Mouse (Mus musculus): ENCODE measurements around the gene Rdh16f2. TPM values are rescaled to one million over a fixed set of nuclear protein-coding genes. Genes with fewer than 3 reads are reported as not detected.
"Not testable (repeated sequence)": the region's sequence is repeated elsewhere in the genome, so short reads cannot be mapped to it uniquely, and the experiment has no call there.

Gene Rdh16f2
- not detected for total RNA-seq (2021)
- long read RNA-seq, experiment 1: 0 reads
- long read RNA-seq, experiment 2: 0 reads

DNA sequence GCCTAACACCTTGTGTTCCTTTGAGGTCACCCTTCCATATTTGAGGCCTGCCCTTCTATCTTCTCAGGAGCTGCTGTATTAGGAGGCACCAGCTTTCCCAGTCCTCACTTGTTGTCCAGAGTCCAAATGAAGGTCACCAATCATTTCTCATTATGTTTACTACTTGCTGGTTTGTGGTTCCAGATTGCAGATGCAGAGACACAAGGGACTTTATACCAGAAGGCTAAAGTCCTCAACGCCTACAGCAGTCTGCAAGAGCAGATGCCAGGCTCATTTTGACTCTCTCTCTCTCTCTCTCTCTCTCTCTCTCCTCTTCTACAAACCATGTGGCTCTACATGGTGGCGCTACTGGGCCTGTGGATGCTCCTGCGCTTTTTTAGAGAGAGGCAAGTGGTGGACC lies at the start of gene Rdh16f2:
Rdh16f2 (plus strand) TSS at position 243 of the 400 bp plus-strand sequence.
- no peak for DNase-seq (ENCODE audit: low spot score in 2 of 2)

- not testable (repeated sequence) for DNase-seq (ENCODE audit: low spot score in 2 of 2)
Observed at GRCm38 (mm10) chr10:127817268-127817910, 48.9 kb upstream of the Rdh16f2 start.

GRCm38 (mm10) chr10:127821806-127822205 lies 44.5 kb upstream of the Rdh16f2 start:
- DNase-seq (ENCODE audit: low spot score in 2 of 2): not testable (repeated sequence)

DNA sequence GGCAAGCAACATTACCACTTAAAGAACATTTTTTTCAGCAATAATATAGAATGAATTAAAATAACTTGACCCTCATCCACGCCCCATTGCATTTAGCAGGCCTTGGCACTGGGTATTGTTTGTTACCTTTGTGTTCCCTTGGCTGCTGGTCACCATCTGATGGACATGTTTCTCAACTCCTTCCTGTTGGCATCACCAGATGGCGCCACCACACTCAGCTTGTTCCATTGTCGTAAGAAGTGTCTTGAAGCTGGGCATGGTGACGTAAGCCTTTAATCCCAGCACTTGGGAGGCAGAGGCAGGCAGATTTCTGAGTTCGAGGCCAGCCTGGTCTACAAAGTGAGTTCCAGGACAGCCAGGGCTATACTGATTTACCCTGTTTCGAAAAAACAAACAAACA lies 40.9 kb upstream of the Rdh16f2 start:
- DNase-seq (ENCODE audit: low spot score in 2 of 2): peak in 1 of 2 experiments; percentile 7

DNA sequence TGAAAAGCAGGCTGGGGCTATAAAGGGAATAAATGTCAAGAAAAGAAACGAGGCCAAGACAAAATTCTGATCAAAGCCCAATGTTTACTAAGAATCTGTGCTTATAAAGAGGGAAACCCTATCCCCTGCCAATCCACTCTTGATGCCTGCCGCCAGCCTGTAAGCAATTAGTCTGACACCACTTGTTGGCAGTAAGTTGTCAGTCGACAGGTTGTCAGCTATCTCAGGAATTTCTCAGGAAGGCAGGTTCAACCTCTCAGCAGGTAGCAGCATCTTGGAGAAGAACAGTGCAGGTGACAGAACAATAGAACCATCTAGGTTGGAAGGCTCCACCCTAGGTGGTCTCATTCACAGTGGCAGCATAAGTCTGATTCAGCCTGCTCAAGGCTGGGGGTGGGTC lies 37.2 kb upstream of the Rdh16f2 start:
- no peak for DNase-seq (ENCODE audit: low spot score in 2 of 2)

GRCm38 (mm10) chr10:127834186-127834585 lies 32.1 kb upstream of the Rdh16f2 start:
- not testable (repeated sequence) for DNase-seq (ENCODE audit: low spot score in 2 of 2)

DNA sequence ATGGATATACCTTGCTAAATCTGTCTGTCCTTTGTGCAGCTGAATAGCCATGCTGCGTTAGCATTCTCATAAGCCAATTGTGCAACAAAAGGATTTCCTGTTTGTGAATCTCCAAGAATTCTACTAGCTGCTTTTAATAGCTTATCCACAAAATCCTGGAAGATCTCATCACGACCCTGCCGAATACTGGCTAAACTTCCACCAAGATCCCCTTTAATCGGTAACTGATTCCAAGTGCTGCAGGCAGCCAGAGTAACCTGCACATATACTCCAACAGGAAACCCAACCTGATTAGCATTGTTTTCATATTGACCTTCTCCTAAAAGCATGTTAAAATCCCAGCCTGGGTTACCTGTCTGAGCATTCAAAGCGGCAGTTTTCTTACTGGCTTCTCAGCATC lies 31.0 kb upstream of the Rdh16f2 start:
- no peak for DNase-seq (ENCODE audit: low spot score in 2 of 2)

DNA sequence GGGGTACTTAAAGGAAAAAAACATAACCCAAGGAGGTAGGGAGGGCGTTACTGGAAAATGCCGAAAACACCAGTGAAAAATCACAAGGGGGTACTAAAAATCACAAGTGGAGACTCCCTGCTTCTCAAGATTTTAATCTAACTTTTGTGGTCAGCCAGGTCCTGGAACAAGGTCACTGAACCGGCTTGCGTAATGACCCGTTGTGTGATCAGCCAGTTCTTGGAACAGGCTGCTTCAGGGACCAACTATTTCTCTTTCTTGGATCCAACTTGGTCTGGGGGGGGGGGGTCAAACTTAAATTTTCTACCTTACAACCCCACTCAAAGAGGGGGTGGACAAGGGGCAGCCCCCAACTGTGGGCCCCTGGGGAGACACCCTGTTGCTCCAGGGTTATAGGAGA lies 28.5 kb upstream of the Rdh16f2 start:
- DNase-seq (ENCODE audit: low spot score in 2 of 2): not testable (repeated sequence)

- peak in 1 of 2 experiments; percentile 4 for DNase-seq (ENCODE audit: low spot score in 2 of 2)
Observed at GRCm38 (mm10) chr10:127838539-127838938, 27.7 kb upstream of the Rdh16f2 start.

DNA sequence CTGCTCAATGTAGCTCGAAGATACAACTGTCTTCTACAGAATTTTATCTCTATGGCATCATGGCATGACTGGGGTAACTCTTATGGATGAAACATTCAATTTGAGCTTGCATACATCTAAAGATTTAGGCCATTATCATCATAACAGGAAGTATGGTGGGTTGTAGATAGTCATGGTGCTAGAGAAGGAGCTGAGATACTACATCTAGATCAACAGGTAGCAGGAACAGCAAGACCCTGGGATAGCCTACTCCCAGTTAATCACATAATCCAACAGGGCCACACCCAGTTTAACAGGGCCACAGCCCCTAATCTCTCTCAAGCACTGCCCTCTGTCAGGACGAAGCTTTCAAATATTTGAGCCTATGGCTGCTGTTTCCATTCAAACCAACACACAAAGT lies 25.5 kb upstream of the Rdh16f2 start:
- DNase-seq (ENCODE audit: low spot score in 2 of 2): no peak

DNA sequence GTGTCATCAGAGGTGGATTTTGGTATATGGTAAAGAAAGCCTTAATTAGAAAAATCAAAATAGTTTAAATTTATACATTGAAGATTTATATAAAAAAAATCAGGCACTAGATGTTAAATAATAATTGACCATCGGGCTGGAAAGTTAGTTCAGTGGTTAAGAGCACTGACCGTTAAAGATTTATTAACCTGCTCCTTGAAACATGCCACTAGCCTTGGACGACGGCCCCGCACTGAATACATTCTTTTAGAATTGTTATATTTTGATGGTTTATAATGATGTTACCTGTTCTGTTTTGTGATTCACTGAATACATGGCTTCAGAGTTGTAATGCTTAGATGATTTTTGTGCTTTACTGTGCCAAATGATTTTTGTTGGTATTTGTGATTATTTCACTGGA lies 20.3 kb upstream of the Rdh16f2 start:
- not testable (repeated sequence) for DNase-seq (ENCODE audit: low spot score in 2 of 2)

GRCm38 (mm10) chr10:127848089-127848488 lies 18.2 kb upstream of the Rdh16f2 start:
- no peak for DNase-seq (ENCODE audit: low spot score in 2 of 2)

GRCm38 (mm10) chr10:127849628-127850027 lies 16.6 kb upstream of the Rdh16f2 start, which contains the start of gene Rdh19:
Gene Rdh19 (plus strand): TSS chr10:127849928.
- DNase-seq (ENCODE audit: low spot score in 2 of 2): no peak

GRCm38 (mm10) chr10:127856376-127856775 lies 9.9 kb upstream of the Rdh16f2 start:
- no peak for DNase-seq (ENCODE audit: low spot score in 2 of 2)

GRCm38 (mm10) chr10:127864931-127865330 lies 1.3 kb upstream of the Rdh16f2 start:
- no peak for DNase-seq (ENCODE audit: low spot score in 2 of 2)

DNA sequence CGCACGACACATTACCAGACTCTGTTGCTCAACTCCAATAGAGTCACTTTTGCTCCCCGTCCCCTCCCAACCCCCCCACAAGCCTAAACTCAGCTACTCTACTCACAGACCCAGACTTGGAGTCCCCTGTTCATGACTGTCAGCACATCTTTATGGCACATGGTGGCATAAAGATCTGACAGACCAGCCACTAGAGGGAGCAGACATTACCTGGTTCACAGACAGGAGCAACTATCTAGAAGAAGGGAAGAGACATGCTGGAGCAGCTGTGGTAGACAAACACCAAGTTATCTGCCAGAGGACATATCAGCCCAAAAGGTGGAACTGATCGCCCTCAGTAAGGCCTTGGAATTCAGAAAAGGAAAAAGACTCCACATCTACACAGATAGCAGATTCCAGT lies 6.2 kb downstream of the Rdh16f2 start:
- peak; percentile 7 for DNase-seq (ENCODE audit: low spot score in 2 of 2)

GRCm38 (mm10) chr10:127877681-127878080 lies 11.4 kb downstream of the Rdh16f2 start:
- DNase-seq (ENCODE audit: low spot score in 2 of 2): no peak

DNA sequence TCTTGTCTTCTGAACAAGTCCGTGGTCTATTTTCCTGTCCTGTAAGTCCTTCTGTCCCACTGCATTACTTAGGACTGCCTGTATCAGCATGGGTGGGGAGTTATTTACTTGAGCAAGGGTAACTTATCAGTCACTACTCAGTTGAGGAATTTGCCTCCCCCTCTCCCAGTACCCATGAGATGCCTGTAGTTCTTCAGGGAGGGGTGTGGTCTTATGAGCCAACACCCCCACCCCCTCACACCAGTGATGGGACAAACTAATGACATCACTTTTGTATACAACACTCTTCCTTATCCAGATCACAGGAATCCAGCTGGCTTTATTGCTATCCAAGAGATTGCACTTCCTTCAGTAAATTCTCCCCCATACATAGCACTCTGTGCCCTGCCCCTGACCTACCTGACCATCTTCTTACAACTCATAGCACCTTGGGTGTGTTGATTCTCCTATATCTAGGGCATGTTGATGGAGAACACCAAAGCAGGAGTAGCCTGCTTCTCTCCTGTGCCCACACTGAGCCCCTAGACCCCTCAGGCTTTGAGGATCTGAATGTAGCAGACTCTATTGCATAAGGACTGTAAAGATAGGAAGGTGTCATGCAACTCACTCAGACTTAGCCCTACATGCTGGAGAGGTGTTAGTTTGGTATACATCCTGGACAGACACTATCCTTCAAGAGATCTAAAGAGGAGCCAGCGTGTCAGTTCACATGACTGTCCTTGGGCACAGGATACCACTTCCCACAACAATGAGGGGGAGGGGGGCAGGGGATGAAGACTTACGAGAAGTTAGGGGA lies 12.2 kb downstream of the Rdh16f2 start:
- DNase-seq (ENCODE audit: low spot score in 2 of 2): no peak

- peak; percentile 19 to 26 for DNase-seq (ENCODE audit: low spot score in 2 of 2)
Observed at GRCm38 (mm10) chr10:127879155-127879688, 12.9 kb downstream of the Rdh16f2 start.

DNA sequence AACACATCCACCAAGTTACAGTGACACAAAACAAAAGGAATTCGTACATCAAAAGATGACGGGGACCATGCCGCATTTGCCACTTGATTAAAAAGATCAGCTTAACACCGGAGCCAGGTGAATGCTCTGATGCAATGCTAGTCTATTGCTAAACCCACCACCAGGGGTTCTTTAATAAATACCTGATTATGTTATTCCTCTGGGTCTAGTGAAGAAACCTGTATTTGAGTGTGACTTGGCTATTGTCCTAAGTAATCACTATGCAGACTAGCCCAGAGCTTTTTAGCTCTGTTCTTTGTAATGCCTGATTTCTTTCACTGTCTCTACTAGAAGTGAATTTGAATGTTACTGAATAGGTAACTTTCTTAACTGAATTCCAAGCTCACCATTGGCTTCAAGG lies 14.8 kb downstream of the Rdh16f2 start:
- no peak for DNase-seq (ENCODE audit: low spot score in 2 of 2)

DNA sequence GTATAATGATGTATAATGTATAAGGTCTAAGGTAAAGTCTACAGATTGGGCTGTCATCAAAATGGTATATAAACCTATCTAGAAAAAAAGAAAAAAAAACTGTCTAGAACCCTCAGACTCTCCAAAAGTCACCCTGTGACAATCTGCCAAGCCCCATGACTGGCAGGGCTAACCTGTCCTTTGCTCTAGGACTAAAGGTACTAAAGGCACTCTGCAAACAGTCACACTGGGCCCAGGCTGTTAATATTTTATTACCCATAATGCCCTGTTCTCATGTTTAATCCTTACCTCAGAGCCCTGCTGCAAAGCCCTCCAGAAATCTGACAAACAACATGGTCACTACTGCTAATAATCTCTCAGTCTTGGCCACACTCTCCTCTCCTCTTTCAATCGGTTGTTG lies 20.3 kb downstream of the Rdh16f2 start:
- no peak for DNase-seq (ENCODE audit: low spot score in 2 of 2)

DNA sequence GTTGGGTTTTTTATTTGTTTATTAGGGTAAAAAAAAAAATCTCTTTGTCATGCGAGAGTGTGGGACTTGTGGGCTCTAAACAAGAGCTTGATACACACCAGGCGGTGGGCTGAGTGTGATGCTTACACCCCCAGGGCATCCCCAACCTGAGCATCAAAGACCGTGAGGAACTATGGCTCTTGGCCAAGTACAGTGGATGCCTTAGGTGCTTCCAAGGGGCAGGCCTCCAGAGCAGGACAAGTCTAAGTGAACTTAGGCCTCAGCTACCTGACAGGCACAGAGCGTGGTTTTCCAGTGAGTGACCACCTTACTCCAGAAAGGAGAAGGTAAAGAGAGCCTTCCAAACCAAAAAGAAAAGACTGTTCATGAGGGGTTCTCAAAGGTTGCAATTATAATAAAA lies 20.7 kb downstream of the Rdh16f2 start:
- DNase-seq (ENCODE audit: low spot score in 2 of 2): no peak
